Mouse (Mus musculus) CH12.LX (cell line): ENCODE data around the gene Tbx20. TPM values are rescaled to one million over a fixed set of nuclear protein-coding genes. Genes with fewer than 3 reads are reported as not detected.

Experiments
- DNase-seq: peaks from one replicate; pipeline ENCODE4 v3.0.0-alpha.2; 2013; ENCODE audit errors: extremely low read depth
- H3K27ac ChIP-seq: 2 replicates; pipeline ENCODE4 v1.5.1; 2012; ENCODE audit warnings: low read depth, mild to moderate bottlenecking, control low read depth, moderate library complexity; ENCODE audit not compliant: insufficient read depth
- H3K27me3 ChIP-seq: replicated peaks from 2 replicates; pipeline ENCODE3; 2012; ENCODE audit warnings: inconsistent platforms
- H3K36me3 ChIP-seq, 2 experiments: replicated peaks in 1 of 2; 2 replicates each; pipeline versions ENCODE3 to v1.6.1; 2012; ENCODE audit warnings: inconsistent platforms in 1 of 2, low read length in 1 of 2, mild to moderate bottlenecking in 1 of 2, mixed read lengths in 1 of 2, moderate library complexity in 1 of 2; ENCODE audit not compliant: control insufficient read depth in 1 of 2, insufficient read depth in 1 of 2
- H3K4me1 ChIP-seq, 2 experiments: 2 replicates each; pipeline ENCODE4 v1.6.1; 2012; ENCODE audit warnings: inconsistent platforms in 1 of 2, moderate library complexity in 1 of 2; ENCODE audit not compliant: insufficient read depth in 2 of 2, control insufficient read depth in 1 of 2
- H3K4me2 ChIP-seq: 2 replicates; pipeline ENCODE4 v1.6.1; 2012; ENCODE audit warnings: low read depth, mild to moderate bottlenecking, control low read depth; ENCODE audit not compliant: poor library complexity, insufficient read depth, severe bottlenecking
- H3K4me3 ChIP-seq, 3 experiments: fragments of 150-350 bp in 1 of 3; sonication (generic) in 1 of 3; replicated peaks in 1 of 3; 2 replicates each; pipeline versions ENCODE3 to v1.5.1; 2011 to 2012; ENCODE audit warnings: low read depth in 2 of 3, low read length in 2 of 3, mild to moderate bottlenecking in 2 of 3, moderate library complexity in 2 of 3, control low read depth in 1 of 3, improper control_type of control experiment in 1 of 3, inconsistent platforms in 1 of 3, mixed read lengths in 1 of 3; ENCODE audit not compliant: poor library complexity in 1 of 3
- H3K79me2 ChIP-seq: replicated peaks from 2 replicates; pipeline ENCODE4 v1.6.1; 2012; ENCODE audit warnings: mild to moderate bottlenecking, moderate library complexity; ENCODE audit not compliant: control insufficient read depth, poor library complexity, insufficient read depth, severe bottlenecking; ENCODE audit errors: extremely low read depth
- H3K9ac ChIP-seq: 2 replicates; pipeline ENCODE4 v1.6.1; 2012; ENCODE audit warnings: low read depth, mild to moderate bottlenecking, control low read depth, moderate library complexity; ENCODE audit not compliant: insufficient read depth
- H3K9me3 ChIP-seq: replicated peaks from 2 replicates; pipeline ENCODE3; 2012; ENCODE audit warnings: low read length, inconsistent platforms, mixed read lengths
- CHD1 ChIP-seq: IDR thresholded peaks from 2 replicates; pipeline ENCODE4 v1.6.1; 2012; ENCODE audit warnings: low read depth, low read length, improper control_type of control experiment, inconsistent platforms
- CTCF ChIP-seq, 2 experiments: IDR thresholded peaks in 1 of 2; conservative IDR thresholded peaks in 1 of 2; 2 replicates each; pipeline ENCODE4 v1.5.1; 2011 to 2012; ENCODE audit warnings: low read depth in 2 of 2, low read length in 2 of 2, improper control_type of control experiment in 1 of 2, inconsistent platforms in 1 of 2, mild to moderate bottlenecking in 1 of 2, moderate library complexity in 1 of 2
- E2F4 ChIP-seq: IDR thresholded peaks from 2 replicates; pipeline ENCODE4 v1.6.1; 2011; ENCODE audit warnings: low read depth, low read length, improper control_type of control experiment; ENCODE audit not compliant: insufficient replicate concordance
- ETS1 ChIP-seq: conservative IDR thresholded peaks from 2 replicates; pipeline ENCODE4 v1.6.1; 2012; ENCODE audit warnings: low read depth, mild to moderate bottlenecking, inconsistent platforms, low read length, improper control_type of control experiment, moderate library complexity
- HCFC1 ChIP-seq: IDR thresholded peaks from 2 replicates; pipeline ENCODE4 v1.6.1; 2012; ENCODE audit warnings: low read depth, mild to moderate bottlenecking, inconsistent platforms, low read length, improper control_type of control experiment
- IRF4 ChIP-seq: IDR thresholded peaks from 2 replicates; pipeline ENCODE4 v1.6.1; 2014; ENCODE audit warnings: low read depth, mild to moderate bottlenecking, inconsistent platforms, low read length, improper control_type of control experiment
- JUN ChIP-seq: IDR thresholded peaks from 2 replicates; pipeline ENCODE4 v1.6.1; 2011; ENCODE audit warnings: low read depth, mild to moderate bottlenecking, low read length, improper control_type of control experiment, moderate library complexity; ENCODE audit not compliant: insufficient read depth
- JUND ChIP-seq: conservative IDR thresholded peaks from 2 replicates; pipeline ENCODE4 v1.6.1; 2011; ENCODE audit warnings: low read depth, low read length, improper control_type of control experiment
- KAT2A ChIP-seq: IDR thresholded peaks from 2 replicates; pipeline ENCODE4 v1.6.1; 2012; ENCODE audit warnings: low read length, improper control_type of control experiment, inconsistent platforms; ENCODE audit not compliant: insufficient replicate concordance
- MYC ChIP-seq: IDR thresholded peaks from 2 replicates; pipeline ENCODE4 v1.6.1; 2011; ENCODE audit warnings: low read depth, mild to moderate bottlenecking, improper control_type of control experiment, low read length
- NELFE ChIP-seq: IDR thresholded peaks from 2 replicates; pipeline ENCODE4 v1.6.1; 2011; ENCODE audit warnings: low read depth, low read length, improper control_type of control experiment
- POLR2A ChIP-seq: IDR thresholded peaks from 2 replicates; pipeline ENCODE4 v1.6.1; 2011; ENCODE audit warnings: low read depth, mild to moderate bottlenecking, improper control_type of control experiment, low read length
- RCOR1 ChIP-seq: conservative IDR thresholded peaks from 2 replicates; pipeline ENCODE4 v1.6.1; 2012; ENCODE audit warnings: low read depth, mild to moderate bottlenecking, inconsistent platforms, low read length, improper control_type of control experiment
- TBP ChIP-seq: conservative IDR thresholded peaks from 2 replicates; pipeline ENCODE4 v1.6.1; 2011; ENCODE audit warnings: low read depth, low read length, improper control_type of control experiment
- TCF12 ChIP-seq: IDR thresholded peaks from 2 replicates; pipeline ENCODE4 v1.6.1; 2014; ENCODE audit warnings: low read depth, mild to moderate bottlenecking, inconsistent platforms, low read length, improper control_type of control experiment
- USF2 ChIP-seq: conservative IDR thresholded peaks from 2 replicates; pipeline ENCODE4 v1.6.1; 2011; ENCODE audit warnings: low read depth, low read length, improper control_type of control experiment
- dilution Hi-C: fragments of 300-500 bp; cut with MboI; formaldehyde crosslinking; loops from 2 replicates; pipeline ENCODE4 v1.14.3; 2020; ENCODE audit warnings: low sequenced_read_pairs; ENCODE audit not compliant: extremely low pct_unique_long_range_greater_than_20kb, extremely low pct_ligation_motif_present
- in situ Hi-C: fragments of 300-500 bp; cut with MboI; formaldehyde crosslinking; loops from 3 replicates; pipeline ENCODE4 v1.14.3; 2019; ENCODE audit warnings: low sequenced_read_pairs, low pct_ligation_motif_present, low pct_unique_long_range_greater_than_20kb, mixed read lengths
- polyA plus RNA-seq: library from polyadenylated mRNA; unstranded; fragments of >175 nt; gene quantifications from 2 replicates; pipeline ENCODE4 v1.2.1, GENCODE M21; 2012; ENCODE audit warnings: low read depth; ENCODE audit not compliant: insufficient read length
- total RNA-seq, 2 experiments: library from RNA; depleted of rRNA; stranded (reverse); fragments of 300-350 nt in 1 of 2; fragments of >200 nt in 1 of 2; gene quantifications; 2 replicates each; pipeline ENCODE4 v1.2.3; 2012 to 2014

The Tbx20 gene
- total and polyA plus RNA-seq, 3 experiments: not detected

- H3K9me3 ChIP-seq: no peaks in the 10 kb centered on the region
- H3K27ac ChIP-seq: no peak overlapping the region
- H3K4me2 ChIP-seq: no peak overlapping the region
- no peaks in the 10 kb centered on the region for H3K36me3 ChIP-seq
- in situ Hi-C loops: no loop called here
- no peaks in the 10 kb centered on the region for H3K27me3 ChIP-seq
- H3K9ac ChIP-seq: no peak overlapping the region
- TF ChIP-seq CTCF (conservative IDR thresholded peaks at IDR 0.05 in 1 of 2, IDR thresholded peaks at IDR 0.05 in 1 of 2; ENCODE audit: low read depth in 2 of 2, low read length in 2 of 2) (no peak), IRF4 (no peak), CHD1 (no peak), E2F4 (no peak), TBP (no peak), USF2 (no peak), ETS1 (no peak), KAT2A (no peak), RCOR1 (no peak), JUND (no peak), HCFC1 (no peak), POLR2A (no peak), JUN (no peak)
- TF ChIP-seq, all 38 proteins: peak for 0
- no peaks in the 10 kb centered on the region for H3K4me1 ChIP-seq
- no peaks in the 10 kb centered on the region for H3K79me2 ChIP-seq
- dilution Hi-C loops: no loop called here
- H3K4me3 ChIP-seq: no peak overlapping the region
- DNase-seq: no peak
These were observed 3.2 kb upstream of the Tbx20 start for GRCm38 (mm10) chr9:24777176-24777895.

- H3K4me2 ChIP-seq: no peak overlapping the region
- no peak for TF ChIP-seq NELFE
- TF ChIP-seq E2F4: no peak
- no peak for TF ChIP-seq TCF12
- TF ChIP-seq HCFC1: no peak
- TF ChIP-seq MYC: no peak
- no peaks in the 10 kb centered on the region for H3K27me3 ChIP-seq
- H3K27ac ChIP-seq: no peak overlapping the region
- no peak overlapping the region for H3K4me3 ChIP-seq
- no peak for DNase-seq
- no peak overlapping the region for H3K9ac ChIP-seq
- no peaks in the 10 kb centered on the region for H3K79me2 ChIP-seq
- in situ Hi-C loops (no loop called here), dilution Hi-C loops (no loop called here)
- H3K36me3 ChIP-seq: no peaks in the 10 kb centered on the region
- H3K4me1 ChIP-seq: no peaks in the 10 kb centered on the region
- no peaks in the 10 kb centered on the region for H3K9me3 ChIP-seq
These were observed 2.4 kb upstream of the Tbx20 start for GRCm38 (mm10) chr9:24776487-24776886.
